Mouse (Mus musculus): ENCODE results near the gene Siah3. TPM values are rescaled to one million over a fixed set of nuclear protein-coding genes. Genes with fewer than 3 reads are reported as not detected.

Gene Siah3
- polyA plus RNA-seq, 1 experiment from 2014 or later = not detected

Other genes starting within 250 kb of the Siah3 start
- gene Cpb2, start 213.7 kb upstream of the Siah3 start, polyA plus RNA-seq (2015; fragmentation: Nextera tagmentation; extraction: Ambion mirVana) = 0.49 TPM in 1 of 2 replicates, not detected in the other
- gene Zc3h13, start 171.6 kb upstream of the Siah3 start, polyA plus RNA-seq (2015; fragmentation: Nextera tagmentation; extraction: Ambion mirVana) = 26.8 and 31.2 TPM in 2 replicates
- gene Spert, start 137.1 kb downstream of the Siah3 start, polyA plus RNA-seq (2015; fragmentation: Nextera tagmentation; extraction: Ambion mirVana) = not detected in 2 replicates
- gene Erich6b, start 186.3 kb downstream of the Siah3 start, polyA plus RNA-seq (2015; fragmentation: Nextera tagmentation; extraction: Ambion mirVana) = not detected in 2 replicates